Comparison of ENCODE assay signal across 21 mouse cellular contexts in the genomic region with DNA sequence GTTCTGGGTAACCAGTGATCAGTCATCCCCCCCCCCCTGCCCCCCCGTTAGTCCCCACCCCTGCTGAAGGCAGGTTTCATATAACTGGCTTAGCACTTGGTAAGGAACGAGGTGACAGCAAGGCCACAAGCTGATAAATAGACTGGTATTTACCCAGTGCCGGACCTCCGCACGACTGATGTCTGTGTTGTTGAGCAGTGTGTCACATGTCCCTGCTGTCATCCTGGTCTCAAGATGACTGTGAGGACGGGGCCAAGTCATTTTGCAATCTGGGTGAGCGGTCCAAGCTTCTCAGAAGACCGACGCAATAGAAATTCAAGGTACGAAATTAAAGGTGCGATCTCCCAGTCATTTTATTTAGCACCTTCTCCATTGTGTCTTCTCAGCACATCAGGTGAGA.
A peak's percentile ranks its signal among the peaks of the same experiment; 100 is the strongest.
DNase-seq lines count a peak whose midpoint lies in the region; ATAC-seq and TF ChIP-seq lines count a peak whose summit lies in the region.
"Had no signal": no experiment of that assay in that cellular context is flagged by ENCODE, and none has a peak within 500 bp of the region (broad histone marks: within the 10 kb centered on the region; RNA-seq: fewer than 3 reads in every experiment).

No protein-coding gene starts in this region.

- H3K9ac ChIP-seq in heart, embryonic 13.5 days = no peak overlapping the region
- no peak overlapping the region for H3K9ac ChIP-seq in heart, embryonic 11.5 days (ENCODE audit: low read depth, low read length)
- H3K9ac ChIP-seq: limb, embryonic 15.5 days; midbrain, embryonic 13.5 days; neural tube, embryonic 15.5 days had no signal

- DNase-seq in adrenal gland, adult 2 months = peak; percentile 57
- no peak for DNase-seq in adrenal gland, adult 18-20 months (ENCODE audit: low spot score in 2 of 2)
- peak; percentile 75 for DNase-seq in gastrocnemius, postnatal 25 days
- DNase-seq in retina, embryonic 14.5 days (ENCODE audit: low spot score) = no peak
- DNase-seq in left cerebral cortex, adult 2 months (ENCODE audit: extremely low spot score in 1 of 2, low spot score in 2 of 2) = no peak
- DNase-seq: cerebellum, adult 18-20 months; kidney, adult 9 months; kidney, postnatal 36 days; lung, adult 18-20 months; right cerebral cortex, postnatal 4 days; thymus, postnatal 25 days had no signal

- TF ChIP-seq CTCF in left cerebral cortex, adult 2 months (IDR thresholded peaks at IDR 0.05) = no peak

- H3K9me3 ChIP-seq in heart, embryonic 13.5 days = 0 out of 2 replicates have a peak, but pooled peaks cover 4% of the 10 kb centered on the region
- peaks cover 3% of the 10 kb centered on the region for H3K9me3 ChIP-seq in heart, embryonic 11.5 days (replicated peaks; ENCODE audit: control insufficient read depth, low read length)
- H3K9me3 ChIP-seq: embryonic facial prominence, embryonic 10.5 days; hindbrain, embryonic 10.5 days; limb, embryonic 15.5 days; neural tube, embryonic 15.5 days had no signal

- peaks cover 47% of the 10 kb centered on the region for H3K4me1 ChIP-seq in heart, embryonic 13.5 days
- peaks cover 14% of the 10 kb centered on the region for H3K4me1 ChIP-seq in heart, embryonic 11.5 days (ENCODE audit: control insufficient read depth, insufficient read depth, low read length)

- ATAC-seq in heart, embryonic 13.5 days (ENCODE audit: extremely low read depth, insufficient number of reproducible peaks, low FRiP score, low TSS enrichment) = no peak
- no peak for ATAC-seq in heart, embryonic 11.5 days (replicated peaks; ENCODE audit: insufficient number of reproducible peaks, low FRiP score, low TSS enrichment)
- ATAC-seq in CD4-positive, CD25-positive, alpha-beta regulatory T cell, adult 4 months = peak; percentile 46
- ATAC-seq: forebrain, embryonic 14.5 days; midbrain, embryonic 13.5 days had no signal

- no peak overlapping the region for H3K4me3 ChIP-seq in heart, embryonic 13.5 days
- no peak overlapping the region for H3K4me3 ChIP-seq in heart, embryonic 11.5 days (ENCODE audit: low read depth, low read length)
- H3K4me3 ChIP-seq in left cerebral cortex, adult 2 months = no peak overlapping the region
- H3K4me3 ChIP-seq: embryonic facial prominence, embryonic 10.5 days; erythroblast, embryonic 14.5 days; hindbrain, embryonic 10.5 days; limb, embryonic 15.5 days; midbrain, embryonic 13.5 days; neural tube, embryonic 15.5 days had no signal

- intact Hi-C loops in left cerebral cortex, adult 2 months (cut with DNase I) = no loop called here

- 49% methylated on average over 11 of the region's 11 CpGs for whole genome bisulfite sequencing in heart, embryonic 13.5 days
- 63% methylated on average over 11 of the region's 11 CpGs for WGBS in heart, embryonic 11.5 days (ENCODE audit: insufficient replicate concordance)

- H3K27me3 ChIP-seq in heart, embryonic 13.5 days (replicated peaks) = no peaks in the 10 kb centered on the region
- H3K27me3 ChIP-seq in heart, embryonic 11.5 days (ENCODE audit: control insufficient read depth, insufficient read depth, low read length) = no peaks in the 10 kb centered on the region
- H3K27me3 ChIP-seq: midbrain, embryonic 13.5 days had no signal

- peak overlapping the region; percentile 50 for H3K4me2 ChIP-seq in heart, embryonic 13.5 days
- H3K4me2 ChIP-seq in heart, embryonic 11.5 days = no peak overlapping the region; the same call in 1 of the 2 replicates
- H3K4me2 ChIP-seq: limb, embryonic 15.5 days; midbrain, embryonic 13.5 days; neural tube, embryonic 15.5 days had no signal

- no peaks in the 10 kb centered on the region for H3K36me3 ChIP-seq in heart, embryonic 13.5 days
- no peaks in the 10 kb centered on the region for H3K36me3 ChIP-seq in heart, embryonic 11.5 days (ENCODE audit: control insufficient read depth, insufficient read depth, low read length)
- H3K36me3 ChIP-seq: embryonic facial prominence, embryonic 10.5 days; hindbrain, embryonic 10.5 days; limb, embryonic 15.5 days; midbrain, embryonic 13.5 days; neural tube, embryonic 15.5 days had no signal

- H3K27ac ChIP-seq in heart, embryonic 13.5 days (replicated peaks) = peak overlapping the region; percentile 67
- H3K27ac ChIP-seq in heart, embryonic 11.5 days (ENCODE audit: low read depth, low read length) = no peak overlapping the region
- H3K27ac ChIP-seq in left cerebral cortex, adult 2 months = no peak overlapping the region
- H3K27ac ChIP-seq: embryonic facial prominence, embryonic 10.5 days; hindbrain, embryonic 10.5 days; limb, embryonic 15.5 days; midbrain, embryonic 13.5 days; neural tube, embryonic 15.5 days had no signal

Comparison
In these comparisons a context has a peak if more than half of its experiments do, and no peak if none do; other contexts are left out.
1. DNase-seq: peak in adrenal gland, adult 2 months (single experiment) and gastrocnemius, postnatal 25 days (single experiment); none in adrenal gland, adult 18-20 months (0 of 2), retina, embryonic 14.5 days (single experiment) and left cerebral cortex, adult 2 months (0 of 2).